Mouse (Mus musculus) lung, embryonic 14.5 days (tissue): ENCODE data around the gene Pitpna. TPM values are rescaled to one million over a fixed set of nuclear protein-coding genes. Genes with fewer than 3 reads are reported as not detected.

Experiments
- ATAC-seq: fragments of 200-750 bp; cut with Nextera tagmentation; 2 replicates; pipeline ENCODE4 v1.8.0; 2017; ENCODE audit warnings: mild to moderate bottlenecking, moderate TSS enrichment, moderate library complexity; ENCODE audit not compliant: insufficient read depth
- DNase-seq: peaks from one replicate; pipeline ENCODE4 v3.0.0-alpha.2; 2015
- H3K27ac ChIP-seq: fragments of 300-500 bp; sonication (generic); 2 replicates; pipeline ENCODE4 v1.5.1; 2014; ENCODE audit warnings: low read depth, mild to moderate bottlenecking, moderate library complexity
- H3K27me3 ChIP-seq: fragments of 300-500 bp; sonication (generic); 2 replicates; pipeline ENCODE4 v1.6.1; 2014; ENCODE audit warnings: low read length, control low read depth; ENCODE audit not compliant: insufficient read depth
- H3K36me3 ChIP-seq: fragments of 300-500 bp; sonication (generic); 2 replicates; pipeline ENCODE4 v1.6.1; 2014; ENCODE audit warnings: control low read depth; ENCODE audit not compliant: insufficient read depth
- H3K4me1 ChIP-seq: fragments of 300-500 bp; sonication (generic); 2 replicates; pipeline ENCODE4 v1.6.1; 2014; ENCODE audit warnings: antibody characterized with exemption, control low read depth; ENCODE audit not compliant: insufficient read depth
- H3K4me2 ChIP-seq: fragments of 300-500 bp; sonication (generic); 2 replicates; pipeline ENCODE4 v1.6.1; 2014; ENCODE audit warnings: mild to moderate bottlenecking
- H3K4me3 ChIP-seq: fragments of 300-500 bp; sonication (generic); 2 replicates; pipeline ENCODE4 v1.5.1; 2014; ENCODE audit warnings: low read depth, low read length
- H3K9ac ChIP-seq: fragments of 300-500 bp; sonication (generic); 2 replicates; pipeline ENCODE4 v1.6.1; 2014
- H3K9me3 ChIP-seq: fragments of 300-500 bp; sonication (generic); 2 replicates; pipeline ENCODE4 v1.6.1; 2016; ENCODE audit warnings: low read depth, low read length, control low read depth
- CTCF ChIP-seq: IDR thresholded peaks from 2 replicates; pipeline ENCODE4 v1.5.1; 2016; ENCODE audit warnings: antibody characterized with exemption, low read depth
- WGBS: fragments of 180-500 bp; shearing (Covaris S2); extraction: QIAGEN DNeasy Blood & Tissue Kit; methylation state at CpG from one replicate; pipeline ENCODE4 v1.1.7; 2014; 5-methylcytosine and 5-hydroxymethylcytosine counted together
- polyA plus RNA-seq: library from polyadenylated mRNA; unstranded; fragments of >200 nt; fragmentation: Nextera tagmentation; extraction: Ambion mirVana; gene quantifications from 2 replicates; pipeline ENCODE4 v1.2.1, GENCODE M21; 2014

Pitpna gene
- polyA plus RNA-seq, 1 experiment from 2014 or later = 89.6 TPM

DNA sequence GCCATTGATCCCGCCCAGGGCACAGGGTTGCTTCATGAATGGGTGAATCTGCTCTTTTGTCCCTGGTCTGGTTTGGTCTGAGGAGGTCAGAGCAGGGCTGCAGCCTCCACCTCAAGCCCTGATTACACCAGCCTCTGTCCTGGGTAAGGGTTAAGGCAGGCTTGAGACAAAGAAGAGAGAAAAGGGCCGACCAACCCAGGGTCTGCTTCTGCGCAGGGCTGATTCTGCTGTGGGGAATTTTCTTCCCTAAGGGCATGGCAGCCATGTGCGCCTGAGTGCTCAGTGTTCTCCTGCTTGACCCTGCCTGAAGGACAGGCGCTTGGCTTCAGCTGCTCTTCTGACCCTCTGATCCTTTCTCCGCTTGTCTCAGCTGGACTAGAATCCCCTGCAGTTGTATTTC is 30.8 kb upstream of the Pitpna start:
- DNase-seq = no peak
- Histone ChIP-seq H3K4me2 (no peak overlapping the region), H3K4me3 (no peak overlapping the region), H3K4me1 (peaks cover 4% of the 10 kb centered on the region; the same call in 1 of the 2 replicates), H3K9me3 (no peaks in the 10 kb centered on the region), H3K27ac (no peak overlapping the region), H3K36me3 (no peaks in the 10 kb centered on the region), H3K27me3 (no peaks in the 10 kb centered on the region), H3K9ac (no peak overlapping the region)
- 85% methylated on average over 6 of the region's 6 CpGs for WGBS
- TF ChIP-seq CTCF = no peak
- no peak for ATAC-seq

DNA sequence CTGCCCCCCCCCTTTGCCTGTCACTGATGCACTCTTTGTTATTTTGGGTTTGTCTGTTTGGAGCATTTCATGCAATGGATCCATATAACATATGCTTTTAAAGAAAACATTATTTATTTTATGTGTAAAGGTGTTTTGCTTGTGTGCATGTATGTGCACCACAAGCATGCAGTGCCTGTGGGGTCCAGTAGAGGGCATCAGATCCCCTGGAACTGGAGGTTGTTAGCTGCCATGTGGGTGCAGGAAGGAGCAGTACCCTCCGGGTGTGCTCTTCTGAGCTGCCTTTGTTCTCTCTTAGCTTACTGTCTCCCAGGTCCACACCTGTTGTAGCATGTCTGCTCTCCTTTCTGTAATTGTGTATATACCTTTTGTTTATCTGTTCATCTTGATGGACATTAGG is 29.8 kb upstream of the Pitpna start:
- H3K4me3 ChIP-seq = no peak overlapping the region
- ATAC-seq (no peak), DNase-seq (no peak)
- no peaks in the 10 kb centered on the region for H3K9me3 ChIP-seq
- peak; percentile 40 for TF ChIP-seq CTCF
- H3K36me3 ChIP-seq = no peaks in the 10 kb centered on the region
- no peaks in the 10 kb centered on the region for H3K4me1 ChIP-seq
- WGBS = 87% methylated on average over 1 of the region's 1 CpGs
- H3K9ac ChIP-seq = no peak overlapping the region
- H3K27ac ChIP-seq = no peak overlapping the region
- no peaks in the 10 kb centered on the region for H3K27me3 ChIP-seq
- H3K4me2 ChIP-seq = no peak overlapping the region

DNA sequence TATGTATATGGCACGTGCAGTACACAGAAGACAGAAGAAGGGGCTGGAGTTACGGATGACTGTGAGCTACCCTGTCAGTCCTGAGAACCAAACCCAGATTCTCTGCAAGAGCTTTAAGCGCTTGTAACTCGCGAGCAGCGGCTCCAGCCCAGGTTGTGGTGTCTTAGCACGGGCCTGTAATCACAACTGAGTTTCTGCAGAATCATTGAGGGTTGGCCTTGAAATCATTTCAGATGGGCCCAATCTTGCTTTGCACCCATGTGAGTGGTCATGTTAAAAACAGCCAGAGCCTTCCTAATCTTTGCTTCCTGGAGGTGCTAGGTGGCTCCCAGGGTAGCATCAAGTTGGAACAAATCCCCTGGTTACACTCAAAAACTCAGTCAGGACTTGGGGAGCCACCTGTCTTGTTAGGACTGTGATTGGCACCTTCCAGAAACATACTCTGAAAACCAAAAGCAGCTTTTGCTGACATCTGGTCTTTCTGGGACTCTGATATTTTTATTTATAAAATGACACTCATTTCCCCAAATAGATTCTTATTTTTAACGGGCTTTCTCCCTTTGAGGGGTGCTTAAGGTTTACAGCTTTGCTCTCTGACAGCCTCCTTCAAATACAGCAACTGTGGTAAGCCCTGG is 27.9 kb upstream of the Pitpna start:
- H3K4me1 ChIP-seq = 0 out of 2 replicates have a peak, but pooled peaks cover 5% of the 10 kb centered on the region
- DNase-seq = no peak
- no peaks in the 10 kb centered on the region for H3K36me3 ChIP-seq
- no peaks in the 10 kb centered on the region for H3K9me3 ChIP-seq
- no peak overlapping the region for H3K9ac ChIP-seq
- no peak for ATAC-seq
- whole genome bisulfite sequencing = 79% methylated on average over 8 of the region's 8 CpGs
- no peak overlapping the region for H3K27ac ChIP-seq
- H3K4me3 ChIP-seq = no peak overlapping the region
- TF ChIP-seq CTCF = no peak
- no peak overlapping the region for H3K4me2 ChIP-seq
- no peaks in the 10 kb centered on the region for H3K27me3 ChIP-seq

DNA sequence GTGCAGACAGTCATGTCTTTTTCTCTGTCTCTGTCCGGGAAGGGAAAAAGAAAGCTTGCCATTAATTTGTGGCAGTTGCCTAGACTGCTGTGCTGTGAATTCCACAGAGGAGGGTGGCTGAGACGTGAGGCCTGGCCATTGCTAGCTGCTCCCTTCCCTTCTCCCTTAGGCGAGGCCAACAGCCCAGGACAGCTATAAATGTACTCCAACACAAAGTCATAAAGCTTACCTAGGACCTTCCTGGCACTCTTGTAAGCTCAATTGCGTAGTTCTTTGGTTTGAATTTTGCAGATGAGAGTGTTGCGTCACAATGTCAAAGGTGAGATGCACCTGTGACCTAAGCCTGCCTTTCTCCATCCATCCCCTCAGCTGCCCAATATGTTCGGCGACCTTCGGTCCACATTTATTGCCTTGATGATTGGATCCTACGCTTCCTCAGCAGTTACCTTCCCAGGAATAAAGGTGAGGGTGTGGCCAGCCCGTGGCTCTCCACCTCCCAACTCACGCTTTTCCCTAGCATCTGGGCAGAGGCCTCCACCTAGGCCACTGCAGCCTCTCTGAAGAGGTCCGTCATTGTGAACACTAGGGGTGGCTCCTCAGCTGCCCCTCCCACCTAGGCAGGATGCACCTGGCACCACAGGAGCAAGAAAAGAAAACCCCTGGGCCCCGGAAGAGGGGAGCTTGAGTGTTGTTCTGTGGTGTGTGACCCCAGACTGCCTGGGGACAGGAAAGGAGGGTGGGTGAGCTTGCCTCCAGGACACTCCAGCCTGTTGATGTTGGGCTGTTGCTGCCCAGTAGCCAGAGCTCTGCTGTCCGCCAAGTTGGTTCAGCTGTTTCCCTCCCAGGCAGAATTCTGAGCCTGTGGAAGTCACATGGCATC is 27.1 kb upstream of the Pitpna start:
- Histone ChIP-seq H3K36me3 (no peaks in the 10 kb centered on the region), H3K9ac (no peak overlapping the region), H3K27ac (no peak overlapping the region), H3K9me3 (no peaks in the 10 kb centered on the region), H3K4me3 (no peak overlapping the region), H3K4me2 (no peak overlapping the region), H3K27me3 (no peaks in the 10 kb centered on the region), H3K4me1 (0 out of 2 replicates have a peak, but pooled peaks cover 6% of the 10 kb centered on the region)
- TF ChIP-seq CTCF = no peak
- DNase-seq = no peak
- no peak for ATAC-seq
- 69% methylated on average over 14 of the region's 14 CpGs for WGBS

DNA sequence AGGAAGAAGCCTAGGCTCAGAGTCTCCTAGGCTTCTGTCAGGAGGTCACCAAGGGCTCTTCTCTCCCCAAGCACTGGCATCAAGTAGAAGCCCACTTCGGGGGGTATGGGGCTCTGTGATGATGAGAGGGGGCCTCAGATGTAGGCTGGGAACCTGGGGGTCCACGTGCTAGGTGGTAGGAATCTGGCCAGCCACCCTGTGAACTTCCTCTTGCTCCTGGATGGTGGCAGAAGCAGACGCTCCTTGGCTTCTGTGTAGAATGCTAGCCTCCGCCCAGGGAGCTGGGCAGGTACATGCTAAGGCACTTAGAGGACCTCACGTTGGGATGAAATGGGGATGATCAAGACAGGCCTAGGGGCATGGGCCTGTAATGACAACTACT is 26.5 kb upstream of the Pitpna start:
- DNase-seq (no peak), ATAC-seq (no peak)
- Histone ChIP-seq H3K9me3 (no peaks in the 10 kb centered on the region), H3K27ac (no peak overlapping the region), H3K27me3 (no peaks in the 10 kb centered on the region), H3K9ac (no peak overlapping the region), H3K4me3 (no peak overlapping the region), H3K4me2 (no peak overlapping the region), H3K4me1 (0 out of 2 replicates have a peak, but pooled peaks cover 10% of the 10 kb centered on the region), H3K36me3 (no peaks in the 10 kb centered on the region)
- TF ChIP-seq CTCF = no peak
- WGBS = 73% methylated on average over 5 of the region's 5 CpGs

DNA sequence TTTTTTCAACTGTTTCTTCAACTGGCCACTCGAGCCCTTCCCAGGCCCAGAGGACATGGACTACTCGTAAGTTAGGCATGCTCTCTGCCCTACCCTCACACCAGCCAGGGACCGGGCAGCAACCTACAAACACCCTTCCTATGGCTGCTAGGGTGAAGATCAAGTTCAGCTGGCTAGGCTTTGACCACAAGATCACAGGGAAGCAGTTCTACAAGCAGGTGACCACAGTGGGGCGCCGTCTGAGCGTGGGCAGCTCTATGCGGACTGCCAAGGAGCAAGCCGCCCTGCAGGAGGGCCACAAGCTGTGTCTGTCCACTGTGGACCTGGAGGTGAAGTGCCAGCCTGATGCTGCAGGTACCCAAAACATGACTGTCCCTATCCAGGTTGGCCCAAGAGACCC is 25.1 kb upstream of the Pitpna start:
- 85% methylated on average over 8 of the region's 8 CpGs for WGBS

DNA sequence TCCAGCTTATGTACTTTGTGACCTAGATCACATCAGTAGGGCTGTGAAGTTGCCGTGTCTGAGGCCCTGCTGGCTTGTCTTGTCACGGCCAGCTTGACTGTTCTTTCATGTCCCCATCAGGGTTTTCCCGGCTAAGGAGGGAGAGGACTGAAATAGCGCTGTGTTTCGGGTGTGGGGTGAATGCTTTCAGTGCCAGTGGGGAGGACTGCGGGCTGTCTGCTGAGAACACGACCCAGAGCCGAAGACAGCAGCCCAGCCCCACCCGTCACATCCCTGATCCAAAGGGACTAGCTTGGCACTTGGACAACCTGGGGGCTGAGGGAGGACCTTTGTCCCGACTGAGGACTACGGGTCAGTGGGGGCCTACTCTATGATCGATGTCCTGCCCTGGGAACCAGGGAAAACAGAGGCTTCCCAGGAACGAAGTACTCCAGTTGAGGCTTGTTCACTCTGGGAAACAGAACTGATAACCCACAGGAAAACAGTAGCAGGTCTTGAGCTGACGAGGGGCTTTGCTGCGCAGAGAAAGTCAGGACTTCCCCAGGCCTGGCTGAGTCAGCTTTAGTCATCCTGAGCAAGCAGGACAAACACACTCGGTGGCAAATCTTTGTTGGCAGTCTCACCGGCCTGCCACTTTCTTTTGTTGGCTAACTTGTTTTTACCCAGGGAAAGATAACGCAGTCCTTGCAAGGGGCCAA is 23.9 kb upstream of the Pitpna start:
- Histone ChIP-seq H3K9ac (no peak overlapping the region), H3K4me3 (no peak overlapping the region), H3K4me1 (peaks cover 14% of the 10 kb centered on the region; the same call in 1 of the 2 replicates), H3K9me3 (no peaks in the 10 kb centered on the region), H3K36me3 (no peaks in the 10 kb centered on the region), H3K4me2 (no peak overlapping the region), H3K27ac (no peak overlapping the region; the same call in 1 of the 2 replicates), H3K27me3 (no peaks in the 10 kb centered on the region)
- ATAC-seq = no peak
- DNase-seq = no peak
- TF ChIP-seq CTCF = no peak
- WGBS = 41% methylated on average over 18 of the region's 18 CpGs

More for the DNA sequence above, 25.1 kb upstream of the Pitpna start:
- H3K27ac ChIP-seq = no peak overlapping the region
- DNase-seq (no peak), ATAC-seq (no peak)
- no peak for TF ChIP-seq CTCF
- no peak overlapping the region for H3K9ac ChIP-seq
- H3K36me3 ChIP-seq = no peaks in the 10 kb centered on the region
- no peak overlapping the region for H3K4me2 ChIP-seq
- no peak overlapping the region for H3K4me3 ChIP-seq
- H3K4me1 ChIP-seq = peaks cover 14% of the 10 kb centered on the region; the same call in 1 of the 2 replicates
- no peaks in the 10 kb centered on the region for H3K27me3 ChIP-seq
- no peaks in the 10 kb centered on the region for H3K9me3 ChIP-seq
